Mouse (Mus musculus) bone marrow, adult 2 months (tissue): ENCODE results near the gene Dguok. TPM values are rescaled to one million over a fixed set of nuclear protein-coding genes. Genes with fewer than 3 reads are reported as not detected.

ENCODE experiments used
- H3K27ac ChIP-seq: fragments of 200-500 bp; 2 replicates; pipeline ENCODE4 v1.5.1; 2012; ENCODE audit warnings: low read depth, mild to moderate bottlenecking, control low read depth, inconsistent platforms, low read length; ENCODE audit not compliant: control insufficient read depth, poor library complexity, insufficient read depth
- H3K4me1 ChIP-seq: fragments of 200-500 bp; 2 replicates; pipeline ENCODE4 v1.6.1; 2011; ENCODE audit warnings: low read length; ENCODE audit not compliant: control insufficient read depth, insufficient read depth
- H3K4me3 ChIP-seq: fragments of 200-500 bp; replicated peaks from 2 replicates; pipeline ENCODE3; 2011; ENCODE audit warnings: mild to moderate bottlenecking, low read depth, low read length, control low read depth; ENCODE audit not compliant: control insufficient read depth
- CTCF ChIP-seq: fragments of 200-500 bp; IDR thresholded peaks from 2 replicates; pipeline ENCODE4 v1.5.1; 2011; ENCODE audit warnings: low read length, control low read depth; ENCODE audit not compliant: control insufficient read depth, insufficient read depth
- POLR2A ChIP-seq: fragments of 200-500 bp; IDR thresholded peaks from 2 replicates; pipeline ENCODE4 v1.6.1; 2011; ENCODE audit warnings: low read depth, mild to moderate bottlenecking, control low read depth, low read length, borderline replicate concordance; ENCODE audit not compliant: control insufficient read depth
- WGBS: fragments of 180-500 bp; shearing (Covaris S2); methylation state at CpG from one replicate; pipeline ENCODE4 v1.1.7; 2018; 5-methylcytosine and 5-hydroxymethylcytosine counted together
- polyA plus RNA-seq: library from polyadenylated mRNA; stranded (reverse); fragments of >200 nt; gene quantifications from 2 replicates; pipeline ENCODE4 v1.2.4, GENCODE M21; 2011; ENCODE audit warnings: low replicate concordance; ENCODE audit not compliant: missing spikeins, insufficient read depth, insufficient read length

Gene Dguok
- polyA plus RNA-seq, 1 experiment = 38.4 TPM

GRCm38 (mm10) chr6:83455328-83456130, 51.2 kb downstream of the Dguok start:
- peak overlapping the region; percentile 80 for H3K27ac ChIP-seq
- TF ChIP-seq CTCF (no peak), POLR2A (no peak)
- peak overlapping the region; percentile 79 for H3K4me3 ChIP-seq
- WGBS = 0% methylated on average over 41 of the region's 41 CpGs
- H3K4me1 ChIP-seq = peaks cover 15% of the 10 kb centered on the region

GRCm38 (mm10) chr6:83453706-83454105, 53.1 kb downstream of the Dguok start:
- 41% methylated on average over 11 of the region's 11 CpGs for WGBS

GRCm38 (mm10) chr6:83450451-83451303, 56.1 kb downstream of the Dguok start:
- Histone ChIP-seq H3K4me3 (no peak overlapping the region), H3K27ac (peak overlapping the region; percentile 44), H3K4me1 (peaks cover 16% of the 10 kb centered on the region)
- WGBS = 28% methylated on average over 9 of the region's 9 CpGs
- TF ChIP-seq POLR2A (no peak), CTCF (no peak)

More at GRCm38 (mm10) chr6:83453706-83454105, 53.1 kb downstream of the Dguok start:
- peaks cover 21% of the 10 kb centered on the region for H3K4me1 ChIP-seq
- H3K27ac ChIP-seq = peak overlapping the region; percentile 37; the same call in 1 of the 2 replicates
- no peak overlapping the region for H3K4me3 ChIP-seq
- no peak for TF ChIP-seq CTCF
- TF ChIP-seq POLR2A = no peak

GRCm38 (mm10) chr6:83449440-83449839, 57.3 kb downstream of the Dguok start:
- TF ChIP-seq CTCF (no peak), POLR2A (no peak)
- no peak overlapping the region for H3K27ac ChIP-seq
- H3K4me3 ChIP-seq = no peak overlapping the region

GRCm38 (mm10) chr6:83448911-83449310, 57.9 kb downstream of the Dguok start:
- Histone ChIP-seq H3K27ac (no peak overlapping the region), H3K4me1 (peaks cover 17% of the 10 kb centered on the region), H3K4me3 (no peak overlapping the region)
- WGBS = 29% methylated on average over 4 of the region's 4 CpGs
- TF ChIP-seq POLR2A = no peak
- TF ChIP-seq CTCF = no peak

More at GRCm38 (mm10) chr6:83449440-83449839, 57.3 kb downstream of the Dguok start:
- WGBS = 3% methylated on average over 3 of the region's 3 CpGs
- H3K4me1 ChIP-seq = peaks cover 19% of the 10 kb centered on the region

GRCm38 (mm10) chr6:83447031-83447430, 59.7 kb downstream of the Dguok start:
- 76% methylated on average over 7 of the region's 7 CpGs for WGBS
- H3K4me3 ChIP-seq = no peak overlapping the region
- peaks cover 13% of the 10 kb centered on the region for H3K4me1 ChIP-seq

GRCm38 (mm10) chr6:83445796-83446195, 61.0 kb downstream of the Dguok start:
- Histone ChIP-seq H3K4me1 (peaks cover 12% of the 10 kb centered on the region), H3K27ac (no peak overlapping the region), H3K4me3 (no peak overlapping the region)
- TF ChIP-seq POLR2A (no peak), CTCF (no peak)
- 79% methylated on average over 2 of the region's 2 CpGs for WGBS

More at GRCm38 (mm10) chr6:83447031-83447430, 59.7 kb downstream of the Dguok start:
- TF ChIP-seq CTCF = no peak
- TF ChIP-seq POLR2A = no peak
- no peak overlapping the region for H3K27ac ChIP-seq

GRCm38 (mm10) chr6:83443441-83444340, 63.1 kb downstream of the Dguok start:
- 60% methylated on average over 13 of the region's 13 CpGs for WGBS
- Histone ChIP-seq H3K4me1 (peaks cover 4% of the 10 kb centered on the region), H3K27ac (no peak overlapping the region), H3K4me3 (no peak overlapping the region)
- TF ChIP-seq CTCF (no peak), POLR2A (no peak)
